ENCODE assay signal across 15 mouse cellular contexts in genomic region chr1:155088847-155089603, GRCm38 (mm10). TPM values are rescaled to one million over a fixed set of nuclear protein-coding genes. Genes with fewer than 3 reads are reported as not detected.
DNase-seq lines count a peak whose midpoint lies in the region; ATAC-seq and TF ChIP-seq lines count a peak whose summit lies in the region.
"Had no signal": no experiment of that assay in that cellular context is flagged by ENCODE, and none has a peak within 500 bp of the region (broad histone marks: within the 10 kb centered on the region; RNA-seq: fewer than 3 reads in every experiment).

No protein-coding gene starts in this region.

- H3K27ac ChIP-seq in gastrocnemius, adult 2 months = peak overlapping the region; percentile 32
- H3K27ac ChIP-seq in lung, embryonic 15.5 days = peak overlapping the region; percentile 64
- peak overlapping the region; percentile 72 for H3K27ac ChIP-seq in stomach, embryonic 16.5 days (ENCODE audit: low read length)
- H3K27ac ChIP-seq in midbrain, embryonic 14.5 days (replicated peaks; ENCODE audit: low read depth, low read length) = no peak overlapping the region
- H3K27ac ChIP-seq: forebrain, embryonic 15.5 days; neural tube, embryonic 12.5 days had no signal

- WGBS in lung, embryonic 15.5 days = 21% methylated on average over 16 of the region's 16 CpGs
- WGBS in lung, adult 2 months = 29% methylated on average over 16 of the region's 16 CpGs
- WGBS in stomach, embryonic 16.5 days = 24% methylated on average over 16 of the region's 16 CpGs
- 72% methylated on average over 16 of the region's 16 CpGs for WGBS in midbrain, embryonic 14.5 days

- no peak for DNase-seq in gastrocnemius, adult 2 months
- no peak for DNase-seq in gastrocnemius, postnatal 14 days
- no peak for DNase-seq in lung, adult 2 months
- peak; percentile 33 for DNase-seq in induced T-regulatory cell, adult 2 months (ENCODE audit: low read depth)
- no peak for DNase-seq in midbrain, embryonic 14.5 days
- no peak for DNase-seq in spleen, postnatal 10 days (ENCODE audit: low spot score in 2 of 2)
- DNase-seq: cerebellum, postnatal 36 days; heart, adult 18-20 months; kidney, adult 8-10 months; right cerebral cortex, postnatal 14 days had no signal

- no peak for ATAC-seq in lung, embryonic 15.5 days (ENCODE audit: borderline replicate concordance, extremely low read depth, low FRiP score, low TSS enrichment)
- ATAC-seq in stomach, embryonic 16.5 days (ENCODE audit: insufficient read depth, low FRiP score) = no peak
- no peak for ATAC-seq in midbrain, embryonic 14.5 days (ENCODE audit: low FRiP score, low TSS enrichment)
- ATAC-seq: forebrain, embryonic 15.5 days had no signal

- no peak for TF ChIP-seq POLR2A in lung, adult 2 months (IDR thresholded peaks at IDR 0.05; ENCODE audit: borderline replicate concordance, extremely low read depth, low read depth, low read length)

- H3K4me2 ChIP-seq in lung, embryonic 15.5 days = no peak overlapping the region
- no peak overlapping the region; the same call in 1 of the 2 replicates for H3K4me2 ChIP-seq in stomach, embryonic 16.5 days (ENCODE audit: low read depth, low read length)
- H3K4me2 ChIP-seq in midbrain, embryonic 14.5 days (ENCODE audit: low read length) = no peak overlapping the region
- H3K4me2 ChIP-seq: forebrain, embryonic 15.5 days; neural tube, embryonic 12.5 days had no signal

- H3K27me3 ChIP-seq in lung, embryonic 15.5 days = no peaks in the 10 kb centered on the region
- H3K27me3 ChIP-seq in stomach, embryonic 16.5 days (ENCODE audit: control insufficient read depth, insufficient read depth, low read length) = no peaks in the 10 kb centered on the region
- no peaks in the 10 kb centered on the region for H3K27me3 ChIP-seq in midbrain, embryonic 14.5 days (ENCODE audit: control insufficient read depth, insufficient read depth, low read length)
- H3K27me3 ChIP-seq: forebrain, embryonic 15.5 days; megakaryocyte, embryonic 14.5 days; neural tube, embryonic 12.5 days had no signal

- no peak overlapping the region for H3K9ac ChIP-seq in lung, embryonic 15.5 days
- H3K9ac ChIP-seq in stomach, embryonic 16.5 days (ENCODE audit: low read length) = peak overlapping the region; percentile 20
- H3K9ac ChIP-seq in midbrain, embryonic 14.5 days (replicated peaks; ENCODE audit: low read length) = no peak overlapping the region
- H3K9ac ChIP-seq: forebrain, embryonic 15.5 days; neural tube, embryonic 12.5 days had no signal

- no peaks in the 10 kb centered on the region for H3K36me3 ChIP-seq in lung, embryonic 15.5 days
- H3K36me3 ChIP-seq in stomach, embryonic 16.5 days (ENCODE audit: control insufficient read depth, insufficient read depth, low read length) = no peaks in the 10 kb centered on the region
- no peaks in the 10 kb centered on the region for H3K36me3 ChIP-seq in midbrain, embryonic 14.5 days (ENCODE audit: control insufficient read depth, insufficient read depth, low read length)
- H3K36me3 ChIP-seq: forebrain, embryonic 15.5 days; neural tube, embryonic 12.5 days had no signal

- no peak for TF ChIP-seq CTCF in gastrocnemius, adult 2 months (IDR thresholded peaks at IDR 0.05)
- no peak for TF ChIP-seq CTCF in lung, adult 2 months (IDR thresholded peaks at IDR 0.05; ENCODE audit: insufficient read depth, low read length)

- H3K4me3 ChIP-seq in gastrocnemius, adult 2 months = no peak overlapping the region
- H3K4me3 ChIP-seq in lung, embryonic 15.5 days = no peak overlapping the region
- no peak overlapping the region for H3K4me3 ChIP-seq in lung, adult 2 months (replicated peaks; ENCODE audit: extremely low read depth, low read depth, low read length)
- no peak overlapping the region for H3K4me3 ChIP-seq in stomach, embryonic 16.5 days (replicated peaks; ENCODE audit: low read length)
- no peak overlapping the region for H3K4me3 ChIP-seq in midbrain, embryonic 14.5 days (replicated peaks; ENCODE audit: low read depth, low read length)
- H3K4me3 ChIP-seq: forebrain, embryonic 15.5 days; megakaryocyte, embryonic 14.5 days; neural tube, embryonic 12.5 days had no signal

- peaks cover 92% of the 10 kb centered on the region for H3K4me1 ChIP-seq in lung, embryonic 15.5 days
- peaks cover 46% of the 10 kb centered on the region for H3K4me1 ChIP-seq in lung, adult 2 months (ENCODE audit: control insufficient read depth, insufficient read depth, low read length)
- H3K4me1 ChIP-seq in stomach, embryonic 16.5 days (ENCODE audit: control insufficient read depth, insufficient read depth, low read length) = peaks cover 78% of the 10 kb centered on the region
- H3K4me1 ChIP-seq in midbrain, embryonic 14.5 days (ENCODE audit: control insufficient read depth, insufficient read depth, low read length) = peaks cover 51% of the 10 kb centered on the region

- no peaks in the 10 kb centered on the region for H3K9me3 ChIP-seq in lung, embryonic 15.5 days
- no peaks in the 10 kb centered on the region for H3K9me3 ChIP-seq in stomach, embryonic 16.5 days (replicated peaks; ENCODE audit: control insufficient read depth, low read length)
- no peaks in the 10 kb centered on the region for H3K9me3 ChIP-seq in midbrain, embryonic 14.5 days (ENCODE audit: control insufficient read depth, low read length)
- H3K9me3 ChIP-seq: forebrain, embryonic 15.5 days; megakaryocyte, embryonic 14.5 days; neural tube, embryonic 12.5 days had no signal

- intact Hi-C loops in gastrocnemius, adult 2 months (cut with DNase I) = no loop called here
- intact Hi-C loops in gastrocnemius, postnatal 14 days (cut with DNase I; ENCODE audit: low total_unique reads) = no loop called here

RNA-seq across cellular contexts. Expression of gene Ier5, which starts 10.4 kb away (rescaled TPM):
- 1 to 10 TPM; 4.6 to 4.7 TPM for total RNA-seq in gastrocnemius, adult 2 months (2021)
- 1 to 10 TPM; 4.6 to 6.4 TPM for total RNA-seq in gastrocnemius, postnatal 14 days (2021)
- polyA plus RNA-seq in lung, embryonic 15.5 days (2015; fragmentation: Nextera tagmentation; extraction: Ambion mirVana) = 7.0 and 8.7 TPM in 2 replicates
- polyA plus RNA-seq in lung, adult 2 months (2012; rRNA removed) = 38.1 and 42.8 TPM in 2 replicates
- 2.0 and 2.5 TPM in 2 replicates for polyA plus RNA-seq in stomach, embryonic 16.5 days (2015; fragmentation: Nextera tagmentation; extraction: Ambion mirVana)
- 13.4 TPM in 2 replicates for polyA plus RNA-seq in midbrain, embryonic 14.5 days (2014; fragmentation: Nextera tagmentation; extraction: Ambion mirVana)

RNA-seq across cellular contexts. Expression of gene Mr1, which starts 57.6 kb away (rescaled TPM):
- total RNA-seq in gastrocnemius, adult 2 months (2021) = 10 to 100 TPM in 1 of 2 experiments, 1 to 10 TPM in 1; 10.0 to 11.1 TPM
- total RNA-seq in gastrocnemius, postnatal 14 days (2021) = 1 to 10 TPM; 5.7 TPM
- polyA plus RNA-seq in lung, embryonic 15.5 days (2015; fragmentation: Nextera tagmentation; extraction: Ambion mirVana) = 12.1 and 12.3 TPM in 2 replicates
- 6.3 and 11.1 TPM in 2 replicates for polyA plus RNA-seq in lung, adult 2 months (2012; rRNA removed)
- 8.4 and 9.1 TPM in 2 replicates for polyA plus RNA-seq in stomach, embryonic 16.5 days (2015; fragmentation: Nextera tagmentation; extraction: Ambion mirVana)
- 0.47 and 1.1 TPM in 2 replicates for polyA plus RNA-seq in midbrain, embryonic 14.5 days (2014; fragmentation: Nextera tagmentation; extraction: Ambion mirVana)
